ENCODE assay signal across 17 mouse cellular contexts in the genomic region with DNA sequence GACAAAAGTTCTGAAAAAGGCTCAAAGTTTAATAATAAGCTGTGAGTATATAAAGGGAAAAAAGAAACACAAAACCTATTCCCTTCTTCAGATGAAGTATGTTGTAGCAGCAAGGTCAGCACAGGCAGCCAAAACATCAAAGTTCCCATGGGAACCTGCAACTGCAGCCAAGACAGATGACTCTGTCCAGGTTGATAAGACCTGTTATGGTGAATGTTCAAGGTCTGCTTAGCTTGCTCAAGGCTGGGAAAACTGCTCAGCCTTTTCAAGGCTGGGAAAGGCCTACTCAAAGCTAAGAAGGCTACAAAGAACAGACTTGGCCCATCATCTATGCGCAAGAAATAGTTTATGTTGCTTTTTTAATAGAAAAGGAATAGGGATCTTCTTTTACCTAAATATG.
A peak's percentile ranks its signal among the peaks of the same experiment; 100 is the strongest.
DNase-seq lines count a peak whose midpoint lies in the region.
"Had no signal": no experiment of that assay in that cellular context is flagged by ENCODE, and none has a peak within 500 bp of the region (broad histone marks: within the 10 kb centered on the region; RNA-seq: fewer than 3 reads in every experiment).

No protein-coding gene starts in this region.

- DNase-seq in adrenal gland, adult 2 months, result peak; percentile 53
- no peak for DNase-seq in adrenal gland, postnatal 4 days (ENCODE audit: low spot score in 2 of 2)
- peak; percentile 60 for DNase-seq in ovary, adult 18-20 months (ENCODE audit: low spot score)
- no peak for DNase-seq in ovary, postnatal 10 days (ENCODE audit: low spot score)
- peak; percentile 41 for DNase-seq in adrenal gland, adult 8-10 months
- peak; percentile 23 for DNase-seq in adrenal gland, postnatal 14 days
- no peak for DNase-seq in neural tube, embryonic 10.5 days (ENCODE audit: extremely low spot score, low spot score)
- no peak for DNase-seq in right cerebral cortex, adult 2 months (ENCODE audit: low spot score in 2 of 2)
- DNase-seq: B cell, adult 2 months; cerebellum, adult 18-20 months; cerebellum, adult 9-10 months; cerebellum, postnatal 14 days; gastrocnemius, adult 2 months; gastrocnemius, postnatal 25 days; heart, postnatal 14 days; heart, postnatal 4 days; kidney, adult 18-20 months had no signal

Comparison
In these comparisons a context has a peak if more than half of its experiments do, and no peak if none do; other contexts are left out.
1. DNase-seq: peak in adrenal gland, adult 2 months (single experiment), ovary, adult 18-20 months (single experiment), adrenal gland, adult 8-10 months (single experiment) and adrenal gland, postnatal 14 days (single experiment); none in adrenal gland, postnatal 4 days (0 of 2), ovary, postnatal 10 days (single experiment), neural tube, embryonic 10.5 days (single experiment) and right cerebral cortex, adult 2 months (0 of 2).